Comparison of ENCODE assay signal across 8 mouse cellular contexts in genomic region chr12:110889036-110890020, GRCm38 (mm10). TPM values are rescaled to one million over a fixed set of nuclear protein-coding genes. Genes with fewer than 3 reads are reported as not detected.
DNase-seq lines count a peak whose midpoint lies in the region; ATAC-seq lines count a peak whose summit lies in the region.

TSS of gene Cinp (minus strand) at chr12:110889145.
TSS of gene Tecpr2 (plus strand) at chr12:110889264.

- no peaks in the 10 kb centered on the region for H3K9me3 ChIP-seq in hindbrain, embryonic 15.5 days

- no peaks in the 10 kb centered on the region for H3K27me3 ChIP-seq in hindbrain, embryonic 15.5 days

- H3K4me3 ChIP-seq in hindbrain, embryonic 15.5 days = peak within 1 kb of the TSS; percentile 79

- H3K9ac ChIP-seq in hindbrain, embryonic 15.5 days = peak within 1 kb of the TSS; percentile 83

- H3K36me3 ChIP-seq in hindbrain, embryonic 15.5 days = no peaks in the 10 kb centered on the region

- peak; percentile 98 for DNase-seq in T-cell, adult 2 months (ENCODE audit: low spot score)
- peak; percentile 96 to 97 for DNase-seq in cerebellum, postnatal 36 days
- DNase-seq in frontal cortex, postnatal 36 days (ENCODE audit: low spot score in 2 of 2) = peak; percentile 98
- peak; percentile 98 for DNase-seq in left cerebral cortex, adult 11 months (ENCODE audit: low spot score)
- peak; percentile 96 to 98 for DNase-seq in lung, postnatal 4 days
- peak; percentile 97 for DNase-seq in retina, postnatal 7 days (ENCODE audit: low read depth, low spot score)
- peak; percentile 88 for DNase-seq in urinary bladder, adult 2 months (ENCODE audit: low spot score)

- H3K4me1 ChIP-seq in hindbrain, embryonic 15.5 days (replicated peaks) = peaks cover 23% of the 10 kb centered on the region

- peak; percentile 99 for ATAC-seq in hindbrain, embryonic 15.5 days (ENCODE audit: low FRiP score, low read depth)

- H3K4me2 ChIP-seq in hindbrain, embryonic 15.5 days = peak within 1 kb of the TSS; percentile 90

- under 1% methylated on average over 71 of the region's 74 CpGs for WGBS in hindbrain, embryonic 15.5 days

- H3K27ac ChIP-seq in hindbrain, embryonic 15.5 days (replicated peaks) = peak within 1 kb of the TSS; percentile 89

RNA-seq across cellular contexts. Expression of gene Cinp, which starts in this region (rescaled TPM):
- polyA plus RNA-seq in hindbrain, embryonic 15.5 days (2015; fragmentation: Nextera tagmentation; extraction: Ambion mirVana) = 83.6 and 85.1 TPM in 2 replicates
- 49.9 and 61.5 TPM in 2 replicates for polyA plus RNA-seq in urinary bladder, adult 2 months (2012; rRNA removed)

RNA-seq across cellular contexts. Expression of gene Tecpr2, which starts in this region (rescaled TPM):
- 7.3 and 7.6 TPM in 2 replicates for polyA plus RNA-seq in hindbrain, embryonic 15.5 days (2015; fragmentation: Nextera tagmentation; extraction: Ambion mirVana)
- polyA plus RNA-seq in urinary bladder, adult 2 months (2012; rRNA removed) = 5.3 and 5.4 TPM in 2 replicates

Comparison
In these comparisons a context has a peak if more than half of its experiments do, and no peak if none do; other contexts are left out.
1. Peak in every context shown above with its lines: DNase-seq, ATAC-seq, H3K4me3 ChIP-seq and H3K27ac ChIP-seq.